Mouse (Mus musculus): Measurements from ENCODE around the gene Aspdh.

GRCm38 (mm10) chr7:44445528-44445923 is 19.7 kb upstream of the Aspdh start:
- TF ChIP-seq POLR2A (IDR thresholded peaks at IDR 0.05; ENCODE audit: extremely low read depth, insufficient read depth, low read length) (no peak), CTCF (IDR thresholded peaks at IDR 0.05; ENCODE audit: extremely low read depth, insufficient read depth, low read length) (no peak)

Measured in cortical plate, adult 2 months (tissue).